Mouse (Mus musculus) myocyte (in vitro differentiated cells): ENCODE measurements around the gene Ric3.

Experiments
- E2F4 ChIP-seq: IDR thresholded peaks from one replicate; pipeline ENCODE4 v1.6.1; 2011; ENCODE audit warnings: mild to moderate bottlenecking, control low read depth, moderate library complexity; ENCODE audit not compliant: insufficient read depth
- MYOG ChIP-seq, 3 experiments: IDR thresholded peaks; one replicate each; pipeline ENCODE4 v1.6.1; 2011; ENCODE audit warnings: control low read depth in 2 of 3, low read depth in 2 of 3, mild to moderate bottlenecking in 2 of 3; ENCODE audit not compliant: insufficient read length in 2 of 3, control insufficient read depth in 1 of 3, insufficient read depth in 1 of 3
- POLR2A ChIP-seq: IDR thresholded peaks from one replicate; pipeline ENCODE4 v1.6.1; 2011; ENCODE audit warnings: low read depth, mild to moderate bottlenecking, control low read depth, moderate library complexity; ENCODE audit not compliant: insufficient read length
- TCF12 ChIP-seq: IDR thresholded peaks from one replicate; pipeline ENCODE4 v1.6.1; 2011; ENCODE audit warnings: mild to moderate bottlenecking, control low read depth; ENCODE audit not compliant: poor library complexity, insufficient read depth, severe bottlenecking
- TCF3 ChIP-seq: IDR thresholded peaks from one replicate; pipeline ENCODE4 v1.6.1; 2011; ENCODE audit warnings: low read depth, control low read depth; ENCODE audit not compliant: insufficient read length
- USF1 ChIP-seq: IDR thresholded peaks from one replicate; pipeline ENCODE4 v1.6.1; 2011; ENCODE audit warnings: low read depth, mild to moderate bottlenecking, control low read depth, moderate library complexity

GRCm38 (mm10) chr7:109019243-109019642, 63.9 kb downstream of the Ric3 start:
- no peak for TF ChIP-seq POLR2A
- TF ChIP-seq E2F4: no peak
- no peak for TF ChIP-seq MYOG (IDR thresholded peaks at IDR 0.05; ENCODE audit: control insufficient read depth in 1 of 3, insufficient read depth in 1 of 3, insufficient read length in 2 of 3, low read depth in 2 of 3)
- no peak for TF ChIP-seq USF1
- TF ChIP-seq TCF12: no peak
- TF ChIP-seq TCF3: no peak
